Mouse (Mus musculus): ENCODE data around the gene Akt3.

- TF ChIP-seq CTCF (conservative IDR thresholded peaks at IDR 0.05; ENCODE audit: low read length) (no peak), NANOG (IDR thresholded peaks at IDR 0.05; ENCODE audit: borderline replicate concordance, low read length) (no peak), POU5F1 (IDR thresholded peaks at IDR 0.05; ENCODE audit: borderline replicate concordance, low read length) (no peak)
Measured at GRCm38 (mm10) chr1:177030669-177031068, 227.3 kb downstream of the Akt3 start.

Measured in E14TG2a.4 (cell line).